Mouse (Mus musculus): ENCODE measurements around the gene Klhdc2. TPM values are rescaled to one million over a fixed set of nuclear protein-coding genes. Genes with fewer than 3 reads are reported as not detected.

The Klhdc2 gene
- 100 to 1,000 TPM; 110 to 114 TPM for total RNA-seq (2021)
- long read RNA-seq, experiment 1, transcript Klhdc2-201 (13 exons, 1,905 nt), result major isoform, 323 of 338 reads
- long read RNA-seq, experiment 1, partial matches to known transcripts, result 7 of 338 reads
- long read RNA-seq, experiment 1, other reads (novel, unspliced or antisense), result 8 of 338 reads
- long read RNA-seq, experiment 2, transcript Klhdc2-201 (13 exons, 1,905 nt), result major isoform, 353 of 400 reads
- long read RNA-seq, experiment 2, partial matches to known transcripts, result 9 of 400 reads
- long read RNA-seq, experiment 2, other reads (novel, unspliced or antisense), result 38 of 400 reads

- TF ChIP-seq CTCF (IDR thresholded peaks at IDR 0.05), result no peak
- Histone ChIP-seq H3K27ac (peak within 1 kb of the TSS; percentile 97), H3K4me3 (peak within 1 kb of the TSS; percentile 93)
- peak; percentile 95 for DNase-seq
- intact Hi-C loops (cut with DNase I), result loop anchor here (5.0 kb wide), 1 partner anchor 99 kb away; the partner anchor contains the start of genes Dnaaf2 and Gm49383
Observed at GRCm38 (mm10) chr12:69296511-69297410, at the start of gene Klhdc2. Gene Klhdc2 (plus strand): TSS chr12:69296681.

GRCm38 (mm10) chr12:69249766-69250165 is 46.7 kb upstream of the Klhdc2 start:
- TF ChIP-seq CTCF (IDR thresholded peaks at IDR 0.05), result no peak
- DNase-seq, result no peak
- Histone ChIP-seq H3K4me3 (no peak overlapping the region), H3K27ac (no peak overlapping the region)
- intact Hi-C loops (cut with DNase I), result no loop called here

GRCm38 (mm10) chr12:69250756-69251155 is 45.7 kb upstream of the Klhdc2 start:
- Histone ChIP-seq H3K27ac (no peak overlapping the region), H3K4me3 (no peak overlapping the region)
- TF ChIP-seq CTCF (IDR thresholded peaks at IDR 0.05), result no peak
- no peak for DNase-seq
- intact Hi-C loops (cut with DNase I), result no loop called here

GRCm38 (mm10) chr12:69253806-69254205 is 42.7 kb upstream of the Klhdc2 start:
- DNase-seq, result no peak
- Histone ChIP-seq H3K27ac (no peak overlapping the region), H3K4me3 (no peak overlapping the region)
- TF ChIP-seq CTCF (IDR thresholded peaks at IDR 0.05), result no peak
- intact Hi-C loops (cut with DNase I), result no loop called here

- DNase-seq, result no peak
- intact Hi-C loops (cut with DNase I), result no loop called here
- no peak for TF ChIP-seq CTCF (IDR thresholded peaks at IDR 0.05)
- no peak overlapping the region for H3K27ac ChIP-seq
- H3K4me3 ChIP-seq, result no peak overlapping the region
Observed at GRCm38 (mm10) chr12:69257836-69258235, 38.6 kb upstream of the Klhdc2 start.

GRCm38 (mm10) chr12:69262251-69262650 is 34.2 kb upstream of the Klhdc2 start:
- intact Hi-C loops (cut with DNase I), result no loop called here
- no peak for DNase-seq
- Histone ChIP-seq H3K27ac (no peak overlapping the region), H3K4me3 (no peak overlapping the region)
- peak; percentile 1; the same call in 1 of the 2 replicates for TF ChIP-seq CTCF (IDR thresholded peaks at IDR 0.05)

- intact Hi-C loops (cut with DNase I), result no loop called here
- no peak for DNase-seq
- no peak overlapping the region for H3K4me3 ChIP-seq
- H3K27ac ChIP-seq, result no peak overlapping the region
- no peak for TF ChIP-seq CTCF (IDR thresholded peaks at IDR 0.05)
Observed at GRCm38 (mm10) chr12:69265031-69265430, 31.4 kb upstream of the Klhdc2 start.

GRCm38 (mm10) chr12:69267956-69268632 is 28.4 kb upstream of the Klhdc2 start:
- Histone ChIP-seq H3K27ac (no peak overlapping the region), H3K4me3 (no peak overlapping the region)
- intact Hi-C loops (cut with DNase I), result no loop called here
- TF ChIP-seq CTCF (IDR thresholded peaks at IDR 0.05), result no peak
- DNase-seq, result no peak

- DNase-seq, result no peak
- intact Hi-C loops (cut with DNase I), result no loop called here
- Histone ChIP-seq H3K27ac (no peak overlapping the region), H3K4me3 (no peak overlapping the region)
- TF ChIP-seq CTCF (IDR thresholded peaks at IDR 0.05), result no peak
Observed at GRCm38 (mm10) chr12:69268956-69269355, 27.5 kb upstream of the Klhdc2 start.

GRCm38 (mm10) chr12:69279931-69280469 is 16.5 kb upstream of the Klhdc2 start:
- H3K27ac ChIP-seq, result no peak overlapping the region
- TF ChIP-seq CTCF (IDR thresholded peaks at IDR 0.05), result no peak
- intact Hi-C loops (cut with DNase I), result no loop called here
- DNase-seq, result no peak
- no peak overlapping the region for H3K4me3 ChIP-seq

- H3K27ac ChIP-seq, result no peak overlapping the region
- H3K4me3 ChIP-seq, result no peak overlapping the region
- intact Hi-C loops (cut with DNase I), result no loop called here
- DNase-seq, result no peak
- no peak for TF ChIP-seq CTCF (IDR thresholded peaks at IDR 0.05)
Observed at GRCm38 (mm10) chr12:69280915-69281314, 15.6 kb upstream of the Klhdc2 start.

- DNase-seq, result no peak
- intact Hi-C loops (cut with DNase I), result no loop called here
- no peak for TF ChIP-seq CTCF (IDR thresholded peaks at IDR 0.05)
- no peak overlapping the region for H3K4me3 ChIP-seq
- H3K27ac ChIP-seq, result no peak overlapping the region
Observed at GRCm38 (mm10) chr12:69283146-69283545, 13.3 kb upstream of the Klhdc2 start.

Data from gastrocnemius, adult 2 months (tissue).